Mouse (Mus musculus): ENCODE data around the gene Tefm. TPM values are rescaled to one million over a fixed set of nuclear protein-coding genes. Genes with fewer than 3 reads are reported as not detected.

The Tefm gene
- total RNA-seq (2023), result 1 to 10 TPM; 5.6 to 7.3 TPM

DNA sequence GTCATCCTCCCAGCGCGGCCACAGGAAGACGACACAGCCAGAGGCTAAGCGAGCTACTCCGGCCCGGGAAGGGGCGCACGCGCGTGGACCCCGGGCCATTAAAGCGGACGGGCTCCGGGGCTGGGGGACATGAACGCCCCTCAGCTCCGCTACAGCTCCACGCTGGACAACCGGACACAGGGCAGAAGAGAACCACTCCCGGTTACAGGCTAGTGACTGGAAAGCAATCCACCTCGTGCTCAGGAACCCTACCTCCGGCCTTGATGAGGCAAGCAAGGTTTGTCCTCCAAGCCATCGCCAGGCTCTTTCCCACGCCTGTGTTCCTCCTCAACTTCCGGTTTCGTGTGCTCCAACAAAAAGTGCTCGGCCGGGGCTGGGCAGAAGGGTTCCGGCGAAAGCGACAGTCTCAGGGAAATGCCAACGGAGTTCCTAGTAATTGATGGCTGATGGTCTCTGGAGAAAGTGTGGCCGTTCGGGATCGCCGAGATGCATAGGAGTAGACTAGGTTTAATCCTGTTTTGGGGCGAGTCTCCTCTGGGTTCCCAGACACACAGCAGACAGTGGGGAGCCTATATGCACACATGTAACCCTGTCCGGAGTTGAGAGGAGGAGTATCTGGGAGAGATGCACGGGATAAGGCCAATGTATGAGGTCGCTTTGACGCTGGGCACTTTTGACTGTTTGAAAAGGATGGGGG is at the start of gene Tefm:
Gene Tefm (minus strand): TSS at position 351 of the 697 bp plus-strand sequence.

GRCm38 (mm10) chr11:80183705-80184255 is 41.8 kb upstream of the Tefm start, which contains the start of gene Rnf135:
TSS of gene Rnf135 (plus strand) at chr11:80183851.

DNA sequence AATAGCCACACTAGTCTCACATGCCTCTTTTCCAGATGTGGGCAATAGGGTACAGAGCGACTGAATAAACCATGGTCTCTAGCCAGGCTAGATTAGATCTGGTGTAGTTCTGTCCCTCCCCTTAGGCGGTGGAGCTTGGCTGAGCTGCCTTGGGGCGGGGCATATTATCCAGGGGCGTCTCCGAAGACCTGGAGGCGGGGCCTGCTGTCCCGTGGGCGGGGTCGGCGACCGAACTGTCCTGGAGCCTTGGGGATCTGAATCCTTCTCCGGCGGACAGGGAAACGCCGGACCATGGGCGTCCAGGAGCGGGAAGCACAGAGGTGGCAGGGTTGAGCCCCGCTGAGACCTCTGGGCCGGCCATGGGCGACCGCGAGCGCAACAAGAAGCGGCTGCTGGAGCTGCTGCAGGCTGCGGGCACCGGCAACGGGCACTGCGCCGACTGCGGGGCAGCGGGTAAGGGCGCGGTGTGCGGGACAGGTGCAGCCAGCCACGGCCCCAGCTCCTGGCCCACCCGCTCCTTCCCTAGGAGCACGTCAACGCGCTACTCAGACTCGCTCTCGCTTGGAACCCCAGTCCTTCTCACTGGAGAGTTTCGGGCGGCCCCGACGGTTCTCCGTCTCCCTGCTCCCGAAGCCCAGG is 12.0 kb upstream of the Tefm start, which contains the start of gene Adap2:
Gene Adap2 (plus strand): TSS at position 249 of the 639 bp plus-strand sequence.

GRCm38 (mm10) chr11:80088917-80089816 is 52.8 kb downstream of the Tefm start, which contains the start of gene Atad5:
TSS of gene Atad5 (plus strand) at chr11:80089400.

Other genes starting within 250 kb of the Tefm start
- 10 to 100 TPM; 23.5 to 29.7 TPM for gene Utp6, start 179.8 kb downstream of the Tefm start, total RNA-seq (2023)
- 10 to 100 TPM; 37.9 to 38.9 TPM for gene Suz12, start 149.1 kb downstream of the Tefm start, total RNA-seq (2023)
- 100 to 1,000 TPM; 107 to 112 TPM for gene Crlf3, start 61.2 kb downstream of the Tefm start, total RNA-seq (2023)
- gene Atad5, start 52.8 kb downstream of the Tefm start, total RNA-seq (2023), result 1 to 10 TPM; 2.8 to 3.5 TPM
- gene Adap2, start 11.9 kb upstream of the Tefm start, total RNA-seq (2023), result 10 to 100 TPM; 53.1 to 68.0 TPM
- gene Rnf135, start 41.7 kb upstream of the Tefm start, total RNA-seq (2023), result 10 to 100 TPM in 1 of 2 experiments, 1 to 10 TPM in 1; 9.9 to 11.4 TPM
- 10 to 100 TPM; 39.2 to 41.1 TPM for gene Rhot1, start 66.8 kb upstream of the Tefm start, total RNA-seq (2023)
- under 1 TPM; 0.49 to 0.66 TPM for gene Rhbdl3, start 158.7 kb upstream of the Tefm start, total RNA-seq (2023)
- 1 to 10 TPM; 5.4 to 9.4 TPM for gene 5730455P16Rik, start 235.9 kb upstream of the Tefm start, total RNA-seq (2023)
- gene Zfp207, start 241.1 kb upstream of the Tefm start, total RNA-seq (2023), result 100 to 1,000 TPM; 166 to 174 TPM

Data from monocyte, adult 59 days (primary cell).